Mouse (Mus musculus): ENCODE data around the gene Jund.

DNA sequence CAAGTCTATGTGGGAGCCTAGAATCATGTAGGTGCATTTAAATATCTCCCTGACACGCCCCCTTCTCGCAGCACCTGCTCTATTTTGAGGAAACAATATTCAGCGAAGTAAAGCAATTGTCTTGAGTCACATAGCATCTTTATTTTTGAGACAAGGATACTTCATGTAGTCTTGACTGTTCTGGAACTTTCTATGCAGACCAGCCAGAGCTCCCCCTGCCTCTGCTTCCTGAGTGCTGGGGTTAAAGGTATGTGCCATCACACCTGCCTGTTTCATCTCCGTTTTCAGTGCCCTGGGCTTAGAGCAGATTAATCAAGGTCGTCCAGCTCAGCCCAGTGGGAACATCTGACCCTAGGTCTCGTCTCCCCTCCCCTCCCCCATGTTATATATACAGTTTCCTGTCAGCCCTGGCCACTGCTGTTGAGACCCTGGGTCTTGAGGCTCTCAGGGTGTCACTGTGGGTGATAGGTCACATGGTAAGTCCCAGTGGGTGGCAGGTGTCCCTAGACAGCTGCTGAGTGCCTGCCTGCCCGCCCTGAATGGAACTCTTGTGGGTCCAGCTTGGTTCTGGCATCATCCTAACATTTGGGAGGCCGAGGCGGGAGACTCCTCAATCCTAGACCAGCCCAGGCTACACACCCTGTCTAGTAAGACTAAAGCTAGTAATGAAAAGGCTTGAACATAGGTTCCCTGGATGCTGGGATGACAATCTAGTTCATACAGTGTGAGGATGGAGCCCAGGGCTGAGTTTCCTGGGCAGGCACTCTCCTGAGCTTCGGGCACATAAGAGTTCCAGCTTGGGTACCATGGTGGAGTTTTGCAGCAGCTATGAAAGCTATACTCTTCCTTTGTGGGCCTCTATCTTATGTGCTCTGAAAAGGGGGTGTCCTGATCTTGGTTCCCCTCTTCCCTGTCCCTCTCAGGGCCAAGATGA is 2.6 kb downstream of the Jund start:
- TF ChIP-seq TAL1 (IDR thresholded peaks at IDR 0.05; ENCODE audit: low read length) (no peak), GATA1 (IDR thresholded peaks at IDR 0.05; ENCODE audit: low read length) (no peak)
